Mouse (Mus musculus) midbrain, embryonic 13.5 days (tissue): ENCODE results near the gene Klhl33. TPM values are rescaled to one million over a fixed set of nuclear protein-coding genes. Genes with fewer than 3 reads are reported as not detected.
A peak's percentile ranks its signal among the peaks of the same experiment; 100 is the strongest.

ENCODE experiments used
- ATAC-seq: fragments of 200-750 bp; cut with Nextera tagmentation; 2 replicates; pipeline ENCODE4 v1.8.0; 2017; ENCODE audit warnings: mild to moderate bottlenecking, moderate TSS enrichment, moderate library complexity
- H3K27ac ChIP-seq: fragments of 300-500 bp; sonication (generic); 2 replicates; pipeline ENCODE4 v1.5.1; 2015; ENCODE audit warnings: inconsistent platforms, mild to moderate bottlenecking, moderate library complexity
- H3K27me3 ChIP-seq: fragments of 300-500 bp; sonication (generic); 2 replicates; pipeline ENCODE4 v1.6.1; 2015; ENCODE audit warnings: mild to moderate bottlenecking, inconsistent platforms
- H3K36me3 ChIP-seq: fragments of 300-500 bp; sonication (generic); 2 replicates; pipeline ENCODE4 v1.6.1; 2015; ENCODE audit warnings: mild to moderate bottlenecking, inconsistent platforms
- H3K4me1 ChIP-seq: fragments of 300-500 bp; sonication (generic); replicated peaks from 2 replicates; pipeline ENCODE4 v1.6.1; 2015; ENCODE audit warnings: inconsistent platforms
- H3K4me2 ChIP-seq: fragments of 300-500 bp; sonication (generic); replicated peaks from 2 replicates; pipeline ENCODE4 v1.6.1; 2015; ENCODE audit warnings: moderate library complexity, mild to moderate bottlenecking, inconsistent platforms
- H3K4me3 ChIP-seq: fragments of 300-500 bp; sonication (generic); replicated peaks from 2 replicates; pipeline ENCODE4 v1.5.1; 2015; ENCODE audit warnings: mild to moderate bottlenecking, inconsistent platforms
- H3K9ac ChIP-seq: fragments of 300-500 bp; sonication (generic); replicated peaks from 2 replicates; pipeline ENCODE4 v1.6.1; 2015; ENCODE audit warnings: mild to moderate bottlenecking, inconsistent platforms
- H3K9me3 ChIP-seq: fragments of 300-500 bp; sonication (generic); 2 replicates; pipeline ENCODE4 v1.6.1; 2016; ENCODE audit warnings: mild to moderate bottlenecking, inconsistent platforms
- WGBS: fragments of 180-500 bp; shearing (Covaris S2); methylation state at CpG from one replicate; pipeline ENCODE4 v1.1.7; 2015; 5-methylcytosine and 5-hydroxymethylcytosine counted together
- polyA plus RNA-seq: library from polyadenylated mRNA; unstranded; fragments of >200 nt; fragmentation: Nextera tagmentation; extraction: Ambion mirVana; gene quantifications from 2 replicates; pipeline ENCODE4 v1.2.1, GENCODE M21; 2015

The Klhl33 gene
- polyA plus RNA-seq, 1 experiment from 2014 or later = 0.65 TPM

DNA sequence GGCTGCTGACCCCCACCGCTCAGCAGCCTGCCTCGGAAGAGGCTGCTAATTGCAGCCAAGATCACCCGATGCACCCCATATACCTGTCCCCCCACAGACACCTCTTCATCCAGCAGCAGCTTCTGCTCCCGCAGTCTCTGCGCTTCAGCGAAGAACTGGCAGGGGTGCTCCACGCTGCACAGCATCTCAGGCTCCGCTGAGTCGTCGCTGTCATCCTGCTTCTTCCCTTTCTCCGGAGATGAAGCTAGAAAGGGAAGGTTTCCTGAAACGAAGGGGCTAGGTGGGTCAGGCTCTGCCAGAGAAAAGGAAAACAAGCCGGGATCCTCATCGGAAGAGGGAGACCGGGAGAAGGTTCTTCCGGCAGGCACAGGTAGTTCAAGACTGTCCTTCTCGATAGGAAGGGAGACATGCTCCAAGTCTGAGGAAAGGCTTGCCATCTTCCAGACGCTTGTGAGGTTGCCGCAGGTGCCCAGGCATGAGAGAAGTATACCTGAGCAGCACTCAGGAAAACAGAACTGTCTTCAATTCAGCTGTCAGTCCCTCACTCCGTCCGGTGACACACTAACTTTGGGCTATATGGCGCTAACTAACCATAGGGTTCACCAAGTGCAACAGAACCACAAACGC is 447 bp downstream of the Klhl33 start:
- no peaks in the 10 kb centered on the region for H3K9me3 ChIP-seq
- peaks cover 14% of the 10 kb centered on the region for H3K4me1 ChIP-seq
- peak overlapping the region; percentile 52 for H3K4me3 ChIP-seq
- no peaks in the 10 kb centered on the region for H3K36me3 ChIP-seq
- H3K27ac ChIP-seq = peak overlapping the region; percentile 3; the same call in 1 of the 2 replicates
- peak overlapping the region; percentile 78 for H3K9ac ChIP-seq
- WGBS = 17% methylated on average over 23 of the region's 23 CpGs
- ATAC-seq = peak; percentile 83
- H3K27me3 ChIP-seq = peaks cover 12% of the 10 kb centered on the region; the same call in 1 of the 2 replicates
- peak overlapping the region; percentile 90 for H3K4me2 ChIP-seq

DNA sequence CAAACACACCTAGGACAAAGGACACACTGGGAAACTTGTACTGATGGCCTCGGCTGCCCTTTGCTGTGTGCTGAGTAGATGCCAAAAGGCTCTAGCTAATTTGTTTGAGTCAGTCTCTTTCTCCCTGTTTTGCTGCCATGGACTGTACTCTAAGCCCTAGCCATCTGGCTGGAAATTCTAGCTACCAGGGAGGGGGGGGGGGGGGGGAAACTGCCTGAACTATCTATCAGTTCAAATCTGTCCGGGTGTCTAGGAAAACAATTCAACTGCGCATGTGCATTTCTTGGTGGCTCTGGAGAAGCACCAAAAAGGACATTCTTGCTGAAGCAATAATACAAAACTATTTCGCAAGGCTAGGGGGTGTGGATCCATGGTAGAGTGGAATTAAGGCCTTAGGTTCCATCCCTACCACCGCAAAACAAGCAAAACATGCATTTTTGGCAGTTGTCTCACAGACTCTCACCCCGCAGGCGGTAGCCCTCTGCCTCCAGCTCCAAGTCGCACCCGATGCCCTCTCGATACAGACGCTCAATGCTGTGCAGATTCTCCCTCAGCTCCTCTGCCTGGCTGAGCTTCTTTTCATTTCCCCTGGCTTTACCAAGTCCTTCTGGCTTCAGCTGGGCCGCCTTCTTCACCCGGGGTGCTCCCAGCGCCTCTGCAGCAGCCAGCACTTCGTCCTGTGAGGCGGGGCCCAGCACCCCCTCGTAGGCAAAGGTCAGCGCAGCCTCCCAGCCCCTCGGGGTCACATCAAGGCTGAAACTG is 1.1 kb downstream of the Klhl33 start:
- H3K9ac ChIP-seq = peak overlapping the region; percentile 78
- no peaks in the 10 kb centered on the region for H3K9me3 ChIP-seq
- H3K27me3 ChIP-seq = peaks cover 12% of the 10 kb centered on the region; the same call in 1 of the 2 replicates
- ATAC-seq = peak; percentile 60
- H3K4me1 ChIP-seq = peaks cover 14% of the 10 kb centered on the region
- WGBS = 19% methylated on average over 19 of the region's 19 CpGs
- peak overlapping the region; percentile 3; the same call in 1 of the 2 replicates for H3K27ac ChIP-seq
- peak overlapping the region; percentile 52 for H3K4me3 ChIP-seq
- peak overlapping the region; percentile 90 for H3K4me2 ChIP-seq
- no peaks in the 10 kb centered on the region for H3K36me3 ChIP-seq

DNA sequence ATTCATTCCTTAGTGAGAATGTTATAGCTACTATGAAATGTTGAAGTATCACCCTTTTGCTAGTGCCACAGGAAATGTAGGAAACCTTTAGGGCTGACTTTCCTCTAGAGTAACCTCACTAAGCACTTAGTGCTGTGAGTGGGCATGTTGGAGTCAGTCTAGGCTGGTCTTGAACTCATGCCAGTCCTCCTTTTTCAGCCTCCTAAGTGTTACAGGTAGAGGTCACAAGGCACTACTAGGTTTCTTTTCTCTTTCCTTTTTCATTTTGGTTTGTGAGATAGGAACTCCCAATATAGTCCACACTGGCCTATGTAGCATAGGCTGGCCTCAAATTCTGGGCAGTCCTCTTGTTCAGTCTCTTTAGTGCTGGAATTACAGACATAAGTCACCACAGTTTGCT is 1.9 kb downstream of the Klhl33 start:
- no peak overlapping the region for H3K27ac ChIP-seq
- H3K9me3 ChIP-seq = no peaks in the 10 kb centered on the region
- no peak overlapping the region for H3K9ac ChIP-seq
- ATAC-seq = no peak
- H3K4me2 ChIP-seq = no peak overlapping the region
- H3K27me3 ChIP-seq = peaks cover 12% of the 10 kb centered on the region; the same call in 1 of the 2 replicates
- H3K36me3 ChIP-seq = no peaks in the 10 kb centered on the region
- peaks cover 14% of the 10 kb centered on the region for H3K4me1 ChIP-seq
- no peak overlapping the region for H3K4me3 ChIP-seq

DNA sequence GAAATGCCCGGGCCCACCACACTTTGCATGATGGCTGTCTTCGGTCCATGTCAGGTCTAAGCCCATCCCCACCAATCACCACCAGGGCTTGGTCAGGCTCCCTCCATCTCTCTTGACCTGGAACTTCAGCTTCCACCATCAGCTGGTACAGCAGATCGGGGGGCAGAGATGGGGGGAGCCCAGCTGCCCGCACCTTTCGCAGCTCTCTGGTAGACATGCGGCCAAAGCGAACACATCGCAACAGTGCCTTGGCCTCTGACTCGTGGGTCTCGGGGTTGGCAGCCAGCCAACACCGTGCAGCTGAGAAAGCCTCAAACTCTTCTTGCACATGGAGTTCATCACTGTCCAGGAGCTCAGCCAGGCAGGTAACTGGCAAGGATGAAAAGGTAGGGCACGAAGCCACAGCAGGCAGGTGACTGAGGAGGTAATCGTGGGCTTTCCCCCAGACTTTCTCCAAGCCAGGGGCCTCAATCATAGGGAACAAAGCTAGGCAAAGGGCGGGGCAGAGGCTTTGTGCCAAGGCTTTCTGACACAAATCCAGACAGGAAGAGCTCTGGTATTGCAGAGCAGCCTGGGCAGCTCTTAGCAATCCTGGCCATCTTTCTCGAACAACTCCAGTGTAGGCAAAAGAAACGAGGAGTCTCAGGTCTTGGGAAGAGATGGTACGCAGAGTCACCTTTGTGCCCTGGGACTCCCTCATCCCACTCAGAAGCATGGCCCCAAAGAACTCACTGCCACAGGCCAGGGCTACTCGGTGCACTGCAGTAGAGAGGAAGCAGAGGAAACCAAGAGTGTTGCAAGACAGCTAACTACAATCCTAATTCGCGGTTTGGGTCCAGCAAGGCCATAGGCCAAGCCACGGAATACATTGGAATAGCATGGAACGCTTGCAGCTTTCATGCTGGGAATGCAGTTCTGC is 4.5 kb downstream of the Klhl33 start:
- no peaks in the 10 kb centered on the region for H3K36me3 ChIP-seq
- peaks cover 12% of the 10 kb centered on the region; the same call in 1 of the 2 replicates for H3K27me3 ChIP-seq
- no peaks in the 10 kb centered on the region for H3K9me3 ChIP-seq
- H3K4me1 ChIP-seq = peaks cover 14% of the 10 kb centered on the region
- no peak overlapping the region for H3K9ac ChIP-seq
- ATAC-seq = no peak
- 88% methylated on average over 22 of the region's 22 CpGs for WGBS
- H3K4me2 ChIP-seq = no peak overlapping the region
- H3K4me3 ChIP-seq = no peak overlapping the region
- no peak overlapping the region for H3K27ac ChIP-seq

GRCm38 (mm10) chr14:50892091-50892490 is 5.2 kb downstream of the Klhl33 start:
- peaks cover 11% of the 10 kb centered on the region for H3K4me1 ChIP-seq
- H3K4me3 ChIP-seq = no peak overlapping the region
- H3K9ac ChIP-seq = no peak overlapping the region
- H3K27me3 ChIP-seq = peaks cover 12% of the 10 kb centered on the region; the same call in 1 of the 2 replicates
- no peaks in the 10 kb centered on the region for H3K9me3 ChIP-seq
- WGBS = 93% methylated on average over 7 of the region's 7 CpGs
- no peak for ATAC-seq
- no peaks in the 10 kb centered on the region for H3K36me3 ChIP-seq
- H3K27ac ChIP-seq = no peak overlapping the region
- H3K4me2 ChIP-seq = no peak overlapping the region

DNA sequence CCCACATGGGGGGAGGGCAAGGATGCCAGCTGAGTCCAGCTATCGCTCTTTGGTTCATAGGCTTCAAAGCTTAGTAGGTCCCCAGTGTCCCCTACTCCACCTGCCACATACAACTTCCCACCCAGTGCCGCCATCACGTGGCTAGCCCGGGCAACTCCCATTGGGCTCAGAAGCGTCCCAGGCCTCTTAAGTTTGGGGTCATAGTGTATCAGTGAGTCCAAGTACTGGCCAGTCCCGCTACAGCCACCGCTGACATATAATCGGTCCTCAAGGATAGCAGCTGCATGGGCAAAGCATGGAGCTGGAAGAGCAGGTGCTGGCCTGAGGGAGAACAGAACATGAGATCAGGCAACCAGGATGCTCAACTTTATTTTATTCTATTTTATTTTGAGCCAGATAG is 5.7 kb downstream of the Klhl33 start:
- no peaks in the 10 kb centered on the region for H3K9me3 ChIP-seq
- H3K4me3 ChIP-seq = no peak overlapping the region
- no peak overlapping the region for H3K4me2 ChIP-seq
- no peaks in the 10 kb centered on the region for H3K36me3 ChIP-seq
- ATAC-seq = no peak
- no peak overlapping the region for H3K9ac ChIP-seq
- H3K27me3 ChIP-seq = peaks cover 12% of the 10 kb centered on the region; the same call in 1 of the 2 replicates
- H3K4me1 ChIP-seq = peaks cover 6% of the 10 kb centered on the region
- WGBS = 95% methylated on average over 8 of the region's 8 CpGs
- no peak overlapping the region for H3K27ac ChIP-seq

DNA sequence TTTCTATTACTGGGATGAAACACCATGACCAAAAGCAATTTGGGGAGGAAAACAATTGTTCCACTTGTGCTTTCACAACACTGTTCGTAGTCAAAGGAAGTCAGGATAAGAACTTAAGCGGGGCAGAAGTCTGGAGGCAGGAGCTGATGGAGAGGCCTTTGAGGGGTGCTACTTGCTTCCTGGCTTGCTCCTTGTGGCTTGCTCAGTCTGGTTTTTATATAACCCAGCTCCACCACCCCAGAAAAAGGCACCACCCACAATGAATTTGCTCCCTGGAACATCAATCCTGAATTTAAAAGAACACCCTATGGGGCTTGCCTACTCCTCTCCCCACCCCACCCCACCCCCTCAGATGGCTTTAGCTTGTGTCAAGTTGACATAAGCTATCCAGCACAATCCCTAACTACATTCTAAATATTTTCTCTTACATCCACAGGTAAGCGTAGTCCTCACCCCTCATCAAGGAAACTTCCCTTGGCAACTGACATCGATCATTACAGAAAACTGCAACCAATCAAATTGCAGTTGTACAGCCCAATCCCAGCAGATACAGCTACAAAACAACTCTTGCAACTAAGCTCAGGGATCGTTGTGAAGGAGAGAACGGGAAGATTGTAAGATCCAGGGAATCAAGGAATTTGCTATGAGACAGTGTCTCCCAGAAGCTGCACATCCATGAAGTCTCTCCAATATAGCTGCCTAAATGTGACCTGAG is 20.9 kb downstream of the Klhl33 start:
- Histone ChIP-seq H3K27me3 (no peaks in the 10 kb centered on the region), H3K4me1 (no peaks in the 10 kb centered on the region), H3K4me3 (no peak overlapping the region), H3K4me2 (no peak overlapping the region), H3K9ac (no peak overlapping the region), H3K9me3 (no peaks in the 10 kb centered on the region), H3K27ac (no peak overlapping the region), H3K36me3 (no peaks in the 10 kb centered on the region)
- no peak for ATAC-seq
- 87% methylated on average over 6 of the region's 6 CpGs for WGBS

- Histone ChIP-seq H3K27me3 (no peaks in the 10 kb centered on the region), H3K4me2 (no peak overlapping the region), H3K4me1 (peaks cover 3% of the 10 kb centered on the region; the same call in 1 of the 2 replicates), H3K36me3 (no peaks in the 10 kb centered on the region), H3K9ac (no peak overlapping the region), H3K9me3 (no peaks in the 10 kb centered on the region), H3K27ac (no peak overlapping the region), H3K4me3 (no peak overlapping the region)
- 79% methylated on average over 6 of the region's 6 CpGs for WGBS
- ATAC-seq = no peak
These were observed 21.6 kb downstream of the Klhl33 start for GRCm38 (mm10) chr14:50875591-50876230.

GRCm38 (mm10) chr14:50875175-50875574 is 22.1 kb downstream of the Klhl33 start:
- Histone ChIP-seq H3K27ac (no peak overlapping the region), H3K4me2 (no peak overlapping the region), H3K36me3 (no peaks in the 10 kb centered on the region), H3K27me3 (no peaks in the 10 kb centered on the region), H3K4me1 (peaks cover 6% of the 10 kb centered on the region; the same call in 1 of the 2 replicates), H3K9ac (no peak overlapping the region), H3K9me3 (no peaks in the 10 kb centered on the region), H3K4me3 (no peak overlapping the region)
- 92% methylated on average over 3 of the region's 3 CpGs for WGBS
- no peak for ATAC-seq

GRCm38 (mm10) chr14:50871284-50871683 is 26.0 kb downstream of the Klhl33 start:
- Histone ChIP-seq H3K4me2 (0 out of 2 replicates have a peak overlapping the region, but pooled peaks have one; percentile 60), H3K9ac (no peak overlapping the region), H3K9me3 (no peaks in the 10 kb centered on the region), H3K4me1 (peaks cover 10% of the 10 kb centered on the region; the same call in 1 of the 2 replicates), H3K4me3 (no peak overlapping the region), H3K27me3 (no peaks in the 10 kb centered on the region), H3K27ac (no peak overlapping the region), H3K36me3 (no peaks in the 10 kb centered on the region)
- WGBS = 80% methylated on average over 2 of the region's 2 CpGs
- no peak for ATAC-seq

GRCm38 (mm10) chr14:50870805-50871143 is 26.5 kb downstream of the Klhl33 start:
- H3K27me3 ChIP-seq = no peaks in the 10 kb centered on the region
- 26% methylated on average over 5 of the region's 5 CpGs for WGBS
- peak overlapping the region; percentile 54 for H3K9ac ChIP-seq
- 0 out of 2 replicates have a peak, but pooled peaks have one; percentile 21 for ATAC-seq
- no peak overlapping the region for H3K27ac ChIP-seq
- no peaks in the 10 kb centered on the region for H3K9me3 ChIP-seq
- H3K4me1 ChIP-seq = peaks cover 10% of the 10 kb centered on the region; the same call in 1 of the 2 replicates
- peak overlapping the region; percentile 60 for H3K4me2 ChIP-seq
- H3K36me3 ChIP-seq = no peaks in the 10 kb centered on the region
- H3K4me3 ChIP-seq = peak overlapping the region; percentile 45
